Mouse (Mus musculus): Measurements from ENCODE around the gene Hspb6.

Hspb6 gene

DNA sequence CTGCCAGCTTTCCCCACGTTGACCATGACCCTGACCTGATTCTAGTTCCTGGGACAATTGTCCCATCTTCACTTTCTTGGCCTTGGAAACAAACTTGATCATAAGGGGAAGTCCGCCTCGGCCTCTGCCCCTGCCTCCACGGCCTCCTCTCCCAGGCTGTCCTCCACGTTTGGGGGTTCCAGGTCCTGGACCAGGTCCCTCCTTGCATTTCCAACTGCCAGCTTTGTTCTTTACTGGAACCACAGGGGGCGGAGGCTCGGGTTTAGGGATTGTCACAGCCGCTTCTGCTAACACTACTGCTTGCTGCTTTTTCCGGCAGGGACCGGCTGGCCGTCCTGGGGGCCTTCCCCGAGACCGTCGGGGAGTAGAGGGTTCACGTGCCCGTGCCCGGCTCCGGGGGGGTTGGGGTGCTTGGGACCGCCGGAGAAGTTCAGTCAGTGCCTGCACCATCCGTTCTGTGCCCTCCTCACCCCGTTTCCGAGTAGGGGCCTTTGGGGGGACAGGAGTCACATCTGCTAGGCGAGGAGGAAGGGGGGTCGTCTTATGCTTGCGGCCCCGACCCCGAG, 34.6 kb downstream of the Hspb6 start:
- in situ Hi-C loops (cut with MboI): no loop called here

DNA sequence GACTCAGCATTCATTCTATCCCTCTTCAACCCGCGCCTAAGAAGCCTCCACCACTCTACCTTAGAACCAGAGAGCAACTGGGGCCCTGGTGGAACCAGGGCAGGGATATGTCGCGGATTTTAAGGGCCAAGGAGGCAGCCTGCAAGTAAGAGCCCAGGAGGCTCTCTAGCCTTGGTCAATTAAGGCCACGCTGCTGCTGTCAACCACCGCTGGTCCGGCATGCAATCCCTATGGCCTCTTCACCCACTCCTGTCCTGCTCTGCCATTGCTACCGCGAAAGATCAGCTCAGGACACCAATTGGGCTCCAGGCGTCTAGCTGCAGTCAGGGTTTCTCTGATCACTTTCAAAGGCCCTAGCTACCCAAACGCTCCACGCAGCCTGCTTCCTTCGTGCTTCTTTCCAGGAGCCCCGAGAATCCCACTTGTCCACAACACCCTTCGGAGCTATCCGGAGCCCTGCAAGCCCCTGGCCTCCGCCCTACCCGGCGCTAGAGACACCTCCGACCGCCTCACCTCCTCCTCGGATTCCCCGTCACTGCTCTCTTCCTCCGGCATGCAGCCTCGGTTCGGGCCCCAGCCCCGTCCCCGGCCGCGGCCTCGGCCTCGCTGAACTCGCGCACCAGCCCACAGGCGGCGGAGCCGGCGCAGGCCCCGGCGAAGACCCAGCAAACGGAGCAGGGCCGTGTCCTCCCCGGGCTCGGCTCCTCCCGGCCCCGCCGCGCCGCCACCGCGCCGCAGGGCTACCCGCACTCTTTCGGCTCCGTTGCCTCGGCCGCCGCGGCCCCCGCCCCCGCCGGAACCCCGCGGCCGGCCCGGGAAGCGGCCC, 36.1 kb downstream of the Hspb6 start:
- in situ Hi-C loops (cut with MboI): no loop called here

DNA sequence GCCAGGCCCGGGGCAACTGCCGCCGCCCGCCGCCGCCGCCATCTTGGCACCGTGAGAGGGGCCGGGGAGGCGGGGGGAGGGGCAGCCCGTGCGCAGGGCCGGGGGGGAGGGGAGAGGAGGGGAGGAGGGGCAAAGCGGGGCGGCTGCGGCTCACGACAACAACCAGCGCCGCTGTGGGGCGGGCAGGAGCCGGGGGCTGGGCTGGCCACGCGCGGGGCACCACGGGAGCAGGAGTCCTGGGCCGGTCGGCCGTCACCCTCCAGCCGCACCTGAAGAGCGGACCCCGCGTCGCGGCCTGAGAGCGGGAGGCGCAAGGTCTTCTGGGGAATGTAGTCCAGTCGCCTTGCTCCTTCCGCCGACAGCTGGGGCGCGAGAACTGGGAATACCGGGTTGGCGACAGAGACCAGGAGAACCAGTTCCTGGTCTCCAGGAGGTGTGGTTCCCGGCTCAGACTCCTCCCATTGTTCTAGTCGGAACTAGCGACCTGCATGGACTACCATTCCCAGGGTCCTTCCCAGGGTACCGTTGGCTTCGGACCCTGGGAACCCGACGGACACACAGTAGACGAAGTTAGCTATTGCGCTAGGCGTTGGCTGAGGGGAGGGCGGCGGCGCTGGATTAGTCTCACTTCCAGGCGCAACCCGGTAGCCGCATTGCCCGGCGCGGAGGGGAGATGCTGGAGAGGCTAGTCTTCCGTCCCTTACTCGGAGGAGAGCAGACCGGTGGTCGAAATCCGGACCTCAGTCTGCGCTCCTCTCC, 36.9 kb downstream of the Hspb6 start, which contains the start of gene Kmt2b:
Gene Kmt2b (minus strand): TSS at position 51 of the 759 bp plus-strand sequence.
- in situ Hi-C loops (cut with MboI): no loop called here

DNA sequence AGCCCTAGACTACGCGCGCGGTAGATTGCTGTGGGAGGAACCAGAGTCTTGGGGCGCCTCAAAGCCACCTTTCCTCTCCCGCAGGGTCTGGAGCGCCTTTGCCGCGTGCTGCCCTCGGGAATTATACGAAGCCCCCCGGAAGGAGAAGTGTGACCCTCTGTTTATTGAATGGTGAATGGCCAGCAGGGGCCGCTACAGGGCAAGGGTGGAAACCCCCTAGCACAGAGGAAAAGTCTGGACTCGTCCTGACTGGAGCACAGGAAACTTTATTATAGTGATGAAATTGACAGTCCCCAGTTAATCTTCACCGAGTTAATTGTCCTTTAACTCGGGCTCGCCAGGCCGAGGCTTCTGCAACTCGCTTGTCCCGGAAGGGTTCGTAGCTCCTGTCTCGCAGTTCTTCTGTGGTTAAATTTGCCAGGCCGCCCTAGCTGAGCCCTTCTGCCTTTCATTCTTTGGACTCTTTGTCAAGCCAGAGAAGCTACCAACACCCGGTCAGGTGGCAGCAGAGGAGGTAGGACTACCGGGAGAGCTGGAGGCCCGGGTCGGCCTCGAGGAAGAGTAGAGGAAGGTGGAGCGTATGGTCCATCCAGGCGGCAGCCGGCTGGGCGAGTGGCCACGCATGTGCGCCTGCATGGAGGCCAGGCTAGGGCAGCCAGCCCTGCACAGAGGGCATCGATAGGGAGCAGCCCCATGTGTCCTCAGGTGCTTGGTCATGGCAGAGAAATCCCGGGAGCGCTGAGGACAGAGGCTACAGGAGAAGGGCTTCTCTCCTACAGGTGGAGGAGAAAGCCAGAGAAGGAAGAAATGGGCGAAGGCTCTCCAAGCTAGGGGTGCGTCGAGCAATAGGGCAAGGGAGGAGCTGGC, 37.7 kb downstream of the Hspb6 start:
- in situ Hi-C loops (cut with MboI): no loop called here

DNA sequence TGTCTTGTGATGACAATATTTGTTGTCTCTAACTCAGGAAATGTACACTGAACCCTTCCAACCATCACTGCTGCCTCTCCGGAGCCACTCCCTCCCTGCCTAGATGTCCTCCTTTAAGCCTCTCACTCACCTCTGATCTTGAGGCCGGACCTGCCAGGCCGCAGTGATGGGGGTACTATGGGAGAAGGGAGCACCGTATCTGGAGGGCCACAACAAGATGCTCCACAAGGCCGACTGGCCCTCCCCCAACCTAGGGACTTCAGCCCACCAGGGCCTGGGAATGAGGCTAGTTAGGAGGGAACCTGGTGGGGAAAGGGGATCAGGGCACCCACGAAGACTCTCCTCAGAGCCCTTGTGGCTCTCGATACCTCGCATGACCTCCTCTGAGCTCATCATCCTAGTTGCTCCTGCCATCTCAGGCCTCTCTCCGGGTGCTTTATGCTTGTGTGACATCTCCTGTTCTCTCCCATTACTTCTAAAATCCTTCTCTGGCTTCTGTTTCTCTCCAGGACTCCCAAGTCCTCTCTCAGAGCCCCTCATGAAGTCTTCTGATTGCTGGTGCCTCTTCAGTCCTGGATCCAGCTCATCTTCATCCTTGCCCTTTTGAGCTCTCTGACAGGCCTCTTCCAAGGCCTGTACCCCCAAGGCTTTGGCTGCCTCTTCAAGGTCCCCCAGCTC, 39.1 kb downstream of the Hspb6 start:
- in situ Hi-C loops (cut with MboI): no loop called here

DNA sequence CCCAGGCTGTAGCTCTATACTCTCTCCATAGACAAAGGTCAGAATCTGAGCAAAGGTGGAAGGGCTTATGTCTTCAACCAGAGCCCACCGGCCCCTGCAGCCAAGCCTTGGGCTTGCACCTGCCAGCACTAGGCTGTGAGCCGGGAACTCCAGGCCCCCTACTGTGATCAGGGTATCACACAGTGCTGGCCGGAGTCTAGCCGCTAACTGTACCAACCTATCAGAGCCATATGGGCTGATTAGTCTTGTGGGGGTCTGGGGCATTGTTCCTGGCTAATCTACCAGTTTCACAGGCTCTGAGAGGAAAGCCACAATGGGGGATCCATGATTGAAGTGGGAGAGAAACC, 39.6 kb downstream of the Hspb6 start:
- in situ Hi-C loops (cut with MboI): no loop called here

DNA sequence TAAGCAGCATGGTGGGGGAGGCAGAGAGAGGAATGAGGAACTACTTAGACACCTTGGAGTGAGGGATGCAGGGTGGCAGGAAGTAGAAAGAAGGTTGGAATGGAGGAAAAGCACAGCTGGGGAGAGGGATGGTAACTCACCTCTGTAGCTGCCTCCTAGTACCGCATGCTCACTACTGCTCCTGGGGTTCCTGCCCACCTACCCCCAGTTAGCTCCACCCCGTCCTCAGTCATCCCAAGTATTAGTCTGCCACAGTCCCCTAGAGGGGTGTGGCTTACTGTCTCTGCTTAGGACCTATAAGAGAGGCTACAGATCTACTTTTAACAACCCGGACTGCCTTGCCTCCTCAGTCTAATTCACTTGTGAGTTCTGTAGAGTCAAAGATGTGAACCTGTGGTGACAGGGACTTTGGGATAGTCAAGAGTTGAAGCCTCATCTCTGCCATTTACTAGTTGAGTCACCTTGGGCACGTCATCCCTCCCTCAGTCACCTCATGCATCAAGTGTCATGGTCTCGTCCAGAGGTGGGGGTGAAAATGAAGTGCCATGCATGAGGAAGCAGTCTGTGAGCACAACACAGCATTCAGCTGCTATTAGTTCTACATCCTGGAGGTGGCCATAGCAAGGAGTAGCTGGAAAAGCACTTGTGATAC, 40.9 kb downstream of the Hspb6 start:
- in situ Hi-C loops (cut with MboI): no loop called here

DNA sequence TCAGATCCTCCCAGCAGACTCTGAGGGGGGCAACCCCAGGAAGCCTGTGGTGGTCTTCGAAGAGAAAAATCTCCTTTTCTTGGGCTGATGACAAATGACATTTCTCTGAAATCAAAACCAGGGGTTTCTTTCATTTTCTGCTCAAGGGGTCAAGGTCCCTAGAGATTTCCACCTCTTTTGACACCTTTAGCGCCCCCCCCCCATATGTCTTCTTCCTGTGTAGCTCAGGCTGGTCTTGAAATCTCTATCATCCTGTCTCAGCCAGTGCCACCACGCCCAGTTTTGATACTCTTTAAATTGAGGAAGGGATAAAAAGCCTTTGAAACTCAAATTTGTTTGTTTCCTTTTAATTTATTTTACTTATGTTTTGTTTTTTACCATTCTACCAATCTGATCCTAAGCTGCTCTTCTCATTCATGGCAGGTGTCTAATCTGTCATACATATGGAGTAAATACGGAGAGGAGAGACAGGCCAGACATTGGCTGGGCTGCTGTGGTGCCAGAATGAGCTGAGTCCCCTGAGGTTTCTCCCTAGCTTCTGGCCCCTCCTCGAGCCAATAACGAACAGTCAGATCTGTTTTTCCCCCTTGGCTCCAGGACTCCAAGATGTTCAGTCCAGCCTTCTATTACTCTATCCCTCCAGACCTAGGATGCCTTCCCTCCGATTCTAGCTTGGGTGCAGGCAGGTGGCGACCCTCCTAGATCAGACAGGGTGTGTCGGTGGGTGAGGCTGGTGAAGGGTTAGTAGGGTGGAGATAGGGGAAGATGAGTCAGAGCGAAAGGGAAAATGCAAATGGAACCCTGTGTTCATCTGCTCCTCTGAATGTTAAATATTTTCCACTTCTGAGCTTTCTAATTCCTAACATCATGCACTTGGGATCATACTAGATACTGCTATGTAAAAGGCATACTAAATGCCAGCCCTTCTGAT, 41.9 kb downstream of the Hspb6 start:
- in situ Hi-C loops (cut with MboI): no loop called here

DNA sequence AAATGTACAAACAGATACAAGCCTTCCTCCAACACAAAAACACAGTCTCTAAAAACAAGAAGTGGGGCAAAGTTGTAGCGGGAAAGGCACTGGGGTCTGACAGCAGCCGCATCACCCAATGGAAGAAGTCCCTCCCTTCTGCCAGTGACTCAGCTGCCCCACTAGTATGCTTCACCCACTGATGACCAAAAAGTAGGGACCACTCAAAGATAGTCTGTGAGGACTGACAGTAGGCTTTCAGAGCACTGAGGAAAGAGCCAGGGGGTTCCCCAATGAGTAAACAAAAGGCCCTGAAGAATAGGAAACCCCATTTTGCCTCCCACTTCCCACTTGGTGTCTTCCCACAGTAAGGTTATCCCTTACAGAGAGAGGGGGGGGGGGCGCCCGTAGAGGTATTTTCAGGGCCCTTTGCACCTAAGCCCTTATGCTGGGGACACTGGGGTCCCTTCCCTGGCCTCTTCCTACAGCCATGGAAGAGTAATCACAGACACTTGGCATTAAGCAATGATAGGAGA, 42.6 kb downstream of the Hspb6 start:
- in situ Hi-C loops (cut with MboI): no loop called here

DNA sequence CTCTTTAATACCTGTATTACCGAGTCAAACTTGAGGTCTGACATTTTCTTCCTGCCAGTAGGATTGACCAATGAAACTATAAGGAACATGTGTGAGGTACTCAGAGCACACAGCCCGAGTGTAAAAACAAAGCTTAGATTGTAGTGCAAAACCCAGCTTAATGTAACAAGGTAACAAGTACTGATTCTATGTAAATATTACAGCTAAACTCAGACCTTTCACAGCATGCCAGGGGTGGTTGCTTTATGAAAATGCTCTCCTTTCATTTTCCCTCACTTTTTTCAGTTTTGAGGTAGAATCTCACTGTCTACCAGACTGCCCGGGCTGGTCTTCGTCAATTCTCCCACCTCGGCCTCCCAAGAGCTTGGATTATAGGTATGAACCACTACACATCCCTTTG, 44.1 kb downstream of the Hspb6 start:
- in situ Hi-C loops (cut with MboI): no loop called here

DNA sequence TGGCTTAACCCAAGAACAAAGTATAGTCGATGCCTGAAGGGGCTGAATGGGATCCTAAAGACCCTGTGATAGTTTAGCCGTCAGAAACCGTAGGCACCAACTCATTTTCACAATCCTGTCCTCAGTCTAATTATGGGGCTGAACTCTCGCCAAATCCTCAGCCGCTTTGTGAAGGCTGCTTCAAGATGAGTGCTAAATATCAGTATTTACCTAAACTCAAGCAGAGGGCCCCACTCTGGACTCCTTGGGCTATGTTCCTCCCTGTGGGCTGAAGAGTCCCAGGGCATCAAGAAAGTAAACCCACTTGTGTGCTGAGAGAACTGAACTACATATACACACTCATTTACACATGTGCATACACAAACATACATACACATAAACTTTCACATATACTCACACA, 44.8 kb downstream of the Hspb6 start:
- in situ Hi-C loops (cut with MboI): no loop called here

DNA sequence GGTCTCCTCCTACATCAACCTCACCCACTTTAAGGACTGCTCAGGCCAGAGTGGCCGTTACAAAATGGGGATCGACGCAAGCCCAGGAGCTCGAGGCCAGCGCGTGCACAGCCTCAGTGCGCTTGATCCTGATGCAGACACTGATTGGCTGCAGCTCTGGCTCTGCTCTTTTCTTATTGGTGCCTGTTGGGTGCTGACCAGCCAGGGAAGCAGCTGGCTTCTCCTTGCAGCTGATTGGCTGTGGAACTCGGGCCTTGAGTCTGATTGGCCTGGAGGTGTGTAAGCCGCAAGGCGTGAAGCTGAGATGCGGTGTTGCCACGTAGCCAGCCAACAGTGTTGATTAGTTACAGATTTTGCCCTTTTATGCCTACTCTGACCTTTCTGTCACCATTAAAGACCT, 46.8 kb downstream of the Hspb6 start, which contains the start of gene Zbtb32:
Gene Zbtb32 (minus strand): TSS at position 124 of the 400 bp plus-strand sequence.
- in situ Hi-C loops (cut with MboI): no loop called here

DNA sequence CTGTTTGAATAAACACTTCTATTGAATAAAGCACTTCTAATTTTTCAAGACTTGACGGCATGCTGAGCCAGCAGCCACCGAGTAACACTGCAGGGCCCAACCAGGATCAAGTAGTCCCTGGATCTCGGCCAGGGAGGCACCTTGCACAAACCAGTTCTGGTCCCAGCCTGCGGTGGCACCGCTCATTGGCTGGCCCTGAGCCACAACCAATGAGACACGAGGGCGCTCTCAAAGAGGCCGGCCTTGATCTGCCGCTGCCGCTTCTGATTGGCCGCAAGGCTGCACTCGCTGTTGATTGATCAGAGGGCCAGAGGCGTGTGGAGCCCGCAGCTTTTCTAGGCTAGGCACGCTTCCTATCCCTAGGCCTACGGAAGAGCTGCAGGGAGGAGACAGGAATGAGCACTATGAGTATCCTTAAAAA, 48.0 kb downstream of the Hspb6 start:
- in situ Hi-C loops (cut with MboI): no loop called here

DNA sequence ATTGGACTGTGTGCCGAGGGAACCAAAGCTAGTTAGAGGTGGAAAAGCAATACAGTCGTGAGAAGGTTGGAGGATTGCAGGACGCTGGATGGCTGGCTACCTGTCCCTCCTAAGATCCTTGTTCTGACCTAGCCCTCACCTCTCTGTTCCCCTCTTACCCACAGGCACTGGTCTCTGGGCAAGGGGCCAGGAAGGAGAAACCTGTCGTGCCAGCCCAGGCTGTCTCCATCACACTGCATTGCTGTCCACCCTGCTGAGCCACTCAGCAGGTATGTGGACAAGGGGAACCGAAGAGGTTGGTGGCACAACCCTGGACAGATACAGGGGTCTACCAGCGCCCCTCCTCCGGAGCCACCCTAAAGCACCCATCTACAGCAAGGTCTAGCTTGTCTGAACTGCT, 48.7 kb downstream of the Hspb6 start:
- in situ Hi-C loops (cut with MboI): no loop called here

DNA sequence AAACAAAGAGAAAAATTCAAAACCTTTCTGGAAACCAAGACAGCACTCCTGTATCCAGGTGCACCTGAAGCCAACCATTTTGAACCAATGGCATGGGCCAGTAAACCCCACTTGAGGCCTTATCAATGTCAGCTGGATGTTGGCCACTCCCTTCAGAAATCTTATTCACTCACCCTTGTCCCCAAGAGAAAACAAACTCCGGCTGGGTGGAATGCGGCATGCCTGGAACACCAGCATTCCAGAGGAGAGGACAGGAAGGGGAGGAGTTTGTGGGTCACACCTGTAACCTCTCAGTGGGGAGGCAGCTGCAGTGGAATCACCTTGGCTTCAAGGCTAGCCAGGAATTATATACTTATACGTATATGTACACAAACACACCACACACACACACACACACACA, 50.6 kb downstream of the Hspb6 start:
- in situ Hi-C loops (cut with MboI): no loop called here

DNA sequence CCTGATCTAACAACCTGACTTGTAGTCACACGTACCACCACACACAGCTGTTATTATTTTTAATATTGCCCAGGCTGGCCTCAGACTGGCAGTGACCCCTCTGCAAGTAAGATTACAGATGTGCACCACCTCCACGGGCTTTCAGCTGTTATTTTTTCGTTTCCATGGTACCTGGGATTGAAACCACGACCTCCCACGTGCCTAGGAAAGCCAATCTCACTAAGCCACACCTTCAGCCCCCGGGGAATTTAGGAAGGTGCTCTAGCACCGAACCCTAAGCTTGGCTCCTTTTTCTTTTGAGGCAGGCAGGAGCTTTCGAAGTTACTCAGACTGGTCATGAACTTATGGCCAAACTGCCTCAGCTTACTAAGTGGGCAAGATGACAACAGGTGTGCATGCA, 52.4 kb downstream of the Hspb6 start:
- in situ Hi-C loops (cut with MboI): no loop called here

DNA sequence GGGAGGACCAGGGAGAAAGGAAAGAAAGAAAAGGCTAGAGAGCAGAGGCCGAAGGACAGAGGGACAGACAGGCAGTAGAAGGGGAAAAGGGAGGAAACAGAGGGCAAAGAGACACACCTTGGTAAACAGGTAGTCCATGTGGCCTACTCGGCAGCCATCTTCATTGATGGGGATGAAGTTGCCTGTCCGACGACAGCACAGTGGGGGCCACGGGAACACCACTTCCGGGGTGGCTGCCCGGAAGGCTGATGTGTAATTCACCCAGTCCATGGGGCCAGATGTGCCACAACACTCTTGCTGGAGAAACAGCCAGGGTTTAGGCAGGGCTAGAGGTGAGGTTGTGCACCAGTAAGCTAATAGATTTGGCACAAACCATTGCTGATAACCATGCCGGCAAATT, 53.0 kb downstream of the Hspb6 start:
- in situ Hi-C loops (cut with MboI): no loop called here
